Mouse (Mus musculus): ENCODE results near the gene Vmn2r115. TPM values are rescaled to one million over a fixed set of nuclear protein-coding genes. Genes with fewer than 3 reads are reported as not detected.

Gene Vmn2r115
- not detected for polyA plus RNA-seq (2017; shearing (Covaris generic))

GRCm38 (mm10) chr17:23343441-23343840 lies at the start of gene Vmn2r115:
TSS of gene Vmn2r115 (plus strand) at chr17:23343741.

DNA sequence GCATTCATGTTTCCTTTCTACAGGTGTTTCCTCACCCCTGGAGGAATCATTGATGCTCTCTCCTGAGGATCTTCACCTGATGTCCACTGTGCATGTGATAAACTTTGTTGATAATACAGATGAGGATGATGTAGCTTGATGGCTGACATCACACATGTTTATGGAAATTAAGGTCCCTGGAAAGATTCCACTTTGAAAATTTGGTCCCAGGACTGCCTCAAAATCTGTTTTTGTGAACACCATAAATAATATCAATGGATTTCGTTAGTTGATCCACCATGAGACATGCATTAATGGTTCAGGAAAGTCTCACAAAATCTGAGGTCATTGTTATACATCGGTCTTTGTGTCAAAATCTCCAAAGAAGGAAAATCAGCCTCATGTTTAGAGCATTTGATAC lies 31.1 kb upstream of the Vmn2r115 start, which contains the start of gene Vmn2r114:
Gene Vmn2r114, minus strand, starts transcription at position 101 of the 400 bp plus-strand sequence.

DNA sequence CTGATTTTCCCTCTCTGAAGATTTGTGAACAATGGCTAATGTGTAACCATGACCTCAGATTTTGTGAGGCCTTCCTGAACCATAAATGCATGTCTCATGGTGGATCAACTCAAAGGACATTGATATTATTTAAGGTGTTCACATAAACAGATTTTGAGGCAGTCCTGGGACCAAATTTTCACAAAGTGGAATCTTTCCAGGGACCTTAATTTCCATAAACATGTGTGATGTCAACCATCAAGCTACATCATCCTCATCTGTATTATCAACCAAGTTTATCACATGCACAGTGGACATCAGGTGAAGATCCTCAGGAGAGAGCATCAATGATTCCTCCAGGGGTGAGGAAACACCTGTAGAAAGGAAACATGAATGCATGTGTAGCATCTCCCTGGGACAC lies 40.8 kb downstream of the Vmn2r115 start, which contains the start of gene Vmn2r116:
Gene Vmn2r116, plus strand, starts transcription at position 301 of the 400 bp plus-strand sequence.

Other genes starting within 250 kb of the Vmn2r115 start
- gene Zfp40, start 150.5 kb upstream of the Vmn2r115 start, polyA plus RNA-seq (2017; shearing (Covaris generic)): 16.0 TPM
- 0.05 TPM for gene Vmn2r114, start 31.2 kb upstream of the Vmn2r115 start, polyA plus RNA-seq (2017; shearing (Covaris generic))
- not detected for gene Vmn2r116, start 40.9 kb downstream of the Vmn2r115 start, polyA plus RNA-seq (2017; shearing (Covaris generic))
- gene Vmn2r117, start 136.0 kb downstream of the Vmn2r115 start, polyA plus RNA-seq (2017; shearing (Covaris generic)): not detected
- gene Zfp213, start 220.5 kb downstream of the Vmn2r115 start, polyA plus RNA-seq (2017; shearing (Covaris generic)): 18.8 TPM